Mouse (Mus musculus) intestine, embryonic 16.5 days (tissue): ENCODE measurements around the gene Dpep2nb. TPM values are rescaled to one million over a fixed set of nuclear protein-coding genes. Genes with fewer than 3 reads are reported as not detected.
"Not testable (repeated sequence)": the region's sequence is repeated elsewhere in the genome, so short reads cannot be mapped to it uniquely, and the experiment has no call there.

ENCODE experiments used
- ATAC-seq: fragments of 200-750 bp; cut with Nextera tagmentation; 2 replicates; pipeline ENCODE4 v1.8.0; 2017; ENCODE audit warnings: moderate TSS enrichment, moderate library complexity
- H3K27ac ChIP-seq: fragments of 300-500 bp; sonication (generic); 2 replicates; pipeline ENCODE4 v1.5.1; 2014; ENCODE audit warnings: mild to moderate bottlenecking, low read length
- H3K27me3 ChIP-seq: fragments of 300-500 bp; sonication (generic); replicated peaks from 2 replicates; pipeline ENCODE4 v1.6.1; 2014; ENCODE audit warnings: low read length, control low read depth, mixed read lengths; ENCODE audit not compliant: control insufficient read depth, insufficient read depth
- H3K36me3 ChIP-seq: fragments of 300-500 bp; sonication (generic); 2 replicates; pipeline ENCODE4 v1.6.1; 2014; ENCODE audit warnings: low read length, control low read depth; ENCODE audit not compliant: control insufficient read depth, insufficient read depth
- H3K4me1 ChIP-seq: fragments of 300-500 bp; sonication (generic); 2 replicates; pipeline ENCODE4 v1.6.1; 2014; ENCODE audit warnings: low read length, control low read depth, mixed read lengths; ENCODE audit not compliant: control insufficient read depth, insufficient read depth
- H3K4me2 ChIP-seq: fragments of 300-500 bp; sonication (generic); 2 replicates; pipeline ENCODE4 v1.6.1; 2014; ENCODE audit warnings: low read depth, low read length, control low read depth
- H3K4me3 ChIP-seq: fragments of 300-500 bp; sonication (generic); 2 replicates; pipeline ENCODE4 v1.5.1; 2014; ENCODE audit warnings: mild to moderate bottlenecking, low read length
- H3K9ac ChIP-seq: fragments of 300-500 bp; sonication (generic); 2 replicates; pipeline ENCODE4 v1.6.1; 2014; ENCODE audit warnings: low read depth, low read length
- H3K9me3 ChIP-seq: fragments of 300-500 bp; sonication (generic); 2 replicates; pipeline ENCODE4 v1.6.1; 2016; ENCODE audit warnings: low read length, control low read depth; ENCODE audit not compliant: control insufficient read depth
- WGBS: fragments of 180-500 bp; shearing (Covaris S2); extraction: QIAGEN DNeasy Blood & Tissue Kit; methylation state at CpG from one replicate; pipeline ENCODE4 v1.1.7; 2014; 5-methylcytosine and 5-hydroxymethylcytosine counted together
- polyA plus RNA-seq: library from polyadenylated mRNA; unstranded; fragments of >200 nt; fragmentation: Nextera tagmentation; extraction: Ambion mirVana; gene quantifications from 2 replicates; pipeline ENCODE4 v1.2.1, GENCODE M21; 2015

Gene Dpep2nb
- polyA plus RNA-seq, 1 experiment from 2014 or later = 0.12 TPM

DNA sequence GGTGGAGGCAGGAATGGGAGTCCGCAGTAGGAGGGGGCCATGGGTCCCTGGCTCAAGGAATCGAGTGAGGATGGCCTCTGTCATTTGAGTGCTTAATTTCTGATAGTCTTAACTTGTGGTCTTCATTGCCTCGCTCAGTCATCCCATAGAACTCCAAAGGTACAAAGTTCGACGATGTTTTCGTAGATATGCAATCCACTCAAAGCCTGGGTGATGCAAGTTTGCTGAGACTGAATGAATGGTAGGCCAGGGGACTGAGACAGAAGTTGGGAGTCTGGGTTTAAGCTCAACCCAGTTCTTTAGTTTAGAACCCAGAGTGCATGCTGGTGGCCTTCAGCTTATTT lies 5.8 kb upstream of the Dpep2nb start, which contains the start of gene Ddx28:
Gene Ddx28 (minus strand): TSS at position 240 of the 344 bp plus-strand sequence.
- no peaks in the 10 kb centered on the region for H3K9me3 ChIP-seq
- WGBS = 2% methylated on average over 6 of the region's 6 CpGs

DNA sequence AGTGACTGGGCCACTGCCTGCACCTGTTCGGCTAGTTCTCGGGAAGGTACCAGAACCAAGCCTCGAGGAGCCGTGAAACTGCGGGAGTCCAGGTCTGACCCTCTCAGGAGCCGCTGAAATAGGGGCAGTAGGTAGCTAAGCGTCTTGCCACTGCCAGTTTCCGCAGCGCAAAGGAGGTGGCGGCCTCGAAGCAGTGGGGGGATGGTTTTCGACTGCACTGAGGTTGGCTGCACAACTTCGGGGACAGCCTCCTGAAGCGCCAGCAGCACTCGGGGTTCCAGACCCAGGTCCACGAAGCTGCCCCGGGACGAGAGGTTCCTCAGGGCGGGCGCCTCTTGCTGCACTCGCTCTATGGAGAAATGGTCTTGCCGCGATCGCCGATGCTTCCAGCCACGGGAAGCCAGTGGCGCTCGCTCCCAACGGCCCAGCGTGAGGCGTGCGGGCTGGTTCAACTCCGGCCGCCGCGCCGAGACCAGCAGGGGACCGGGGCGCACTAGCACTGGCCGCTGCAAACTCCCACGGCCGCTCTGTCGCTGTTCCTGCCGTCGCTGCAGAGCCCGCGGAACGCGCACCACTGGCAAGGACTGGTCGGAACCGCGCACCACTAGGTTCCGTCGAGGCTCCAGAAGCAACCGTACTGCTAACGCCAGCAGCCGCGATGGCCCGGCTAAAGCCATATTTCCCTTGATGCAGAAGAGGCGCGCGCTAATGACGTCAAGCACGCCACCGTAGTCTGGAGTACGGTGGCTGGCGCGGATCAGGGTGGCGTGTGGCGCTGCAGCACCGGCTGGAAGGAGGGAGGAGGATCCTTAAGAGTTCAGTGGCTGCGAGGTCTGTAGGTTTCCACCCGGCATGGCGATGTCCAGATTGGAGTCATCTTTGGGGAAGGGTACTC lies 5.2 kb upstream of the Dpep2nb start:
- H3K36me3 ChIP-seq = no peaks in the 10 kb centered on the region; the same call in 1 of the 2 replicates
- ATAC-seq = peak; percentile 97
- peak overlapping the region; percentile 97 for H3K4me2 ChIP-seq
- H3K9ac ChIP-seq = peak overlapping the region; percentile 83
- H3K27me3 ChIP-seq = no peaks in the 10 kb centered on the region
- H3K27ac ChIP-seq = peak overlapping the region; percentile 45
- H3K4me1 ChIP-seq = peaks cover 14% of the 10 kb centered on the region
- H3K4me3 ChIP-seq = peak overlapping the region; percentile 68
- no peaks in the 10 kb centered on the region for H3K9me3 ChIP-seq
- WGBS = under 1% methylated on average over 74 of the region's 74 CpGs

More for the DNA sequence above, 5.8 kb upstream of the Dpep2nb start, which contains the start of gene Ddx28:
- Histone ChIP-seq H3K36me3 (no peaks in the 10 kb centered on the region; the same call in 1 of the 2 replicates), H3K27me3 (no peaks in the 10 kb centered on the region), H3K4me1 (peaks cover 14% of the 10 kb centered on the region), H3K4me3 (peak within 1 kb of the TSS; percentile 68), H3K4me2 (peak within 1 kb of the TSS; percentile 97), H3K27ac (peak within 1 kb of the TSS; percentile 45), H3K9ac (peak within 1 kb of the TSS; percentile 83)
- peak; percentile 57 for ATAC-seq

DNA sequence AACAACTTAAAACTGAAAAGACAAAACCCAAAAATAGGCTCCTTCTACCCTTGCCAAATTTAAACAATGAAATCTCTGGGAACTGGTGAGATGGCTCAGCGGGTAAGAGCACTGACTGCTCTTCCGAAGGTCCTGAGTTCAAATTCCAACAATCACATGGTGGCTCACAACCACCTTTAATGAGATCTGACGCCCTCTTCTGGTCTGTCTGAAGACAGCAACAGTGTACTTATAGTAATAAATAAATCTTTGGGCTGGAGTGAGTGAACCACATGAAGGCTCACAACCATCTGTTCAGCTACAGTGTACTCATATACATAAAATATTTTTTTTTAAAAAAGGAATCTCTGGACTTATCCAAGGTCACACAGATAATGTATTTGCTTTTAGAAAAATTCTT lies 2.1 kb upstream of the Dpep2nb start:
- not testable (repeated sequence) for H3K9me3 ChIP-seq, H3K4me2 ChIP-seq, H3K27ac ChIP-seq, H3K4me3 ChIP-seq, H3K27me3 ChIP-seq, ATAC-seq, H3K36me3 ChIP-seq, H3K9ac ChIP-seq
- 68% methylated on average over 3 of the region's 3 CpGs for WGBS
- H3K4me1 ChIP-seq = peaks cover 14% of the 10 kb centered on the region

DNA sequence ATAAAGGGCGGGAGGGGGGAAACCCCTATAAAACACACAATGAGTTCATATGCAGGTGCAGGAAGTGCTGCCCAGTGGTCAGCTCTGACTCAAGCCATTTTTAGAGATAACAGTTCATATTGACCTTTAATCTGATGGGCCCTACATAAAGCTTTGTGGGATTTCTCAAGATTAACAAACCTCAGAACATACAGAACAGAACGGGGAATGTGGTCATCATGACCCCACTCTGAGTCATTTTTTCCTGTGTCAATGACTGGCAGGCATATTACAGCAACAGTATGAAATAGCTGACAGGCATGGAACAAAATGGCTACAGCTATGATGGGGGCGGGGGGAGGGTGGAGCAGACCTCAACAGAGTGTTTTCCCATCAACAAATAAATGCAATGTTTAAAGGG lies 1.4 kb upstream of the Dpep2nb start:
- Histone ChIP-seq H3K27ac (no peak overlapping the region), H3K4me2 (no peak overlapping the region), H3K4me3 (no peak overlapping the region), H3K27me3 (no peaks in the 10 kb centered on the region), H3K9me3 (no peaks in the 10 kb centered on the region), H3K9ac (no peak overlapping the region), H3K36me3 (no peaks in the 10 kb centered on the region; the same call in 1 of the 2 replicates), H3K4me1 (peaks cover 14% of the 10 kb centered on the region)
- WGBS = 75% methylated on average over 3 of the region's 3 CpGs
- ATAC-seq = no peak

DNA sequence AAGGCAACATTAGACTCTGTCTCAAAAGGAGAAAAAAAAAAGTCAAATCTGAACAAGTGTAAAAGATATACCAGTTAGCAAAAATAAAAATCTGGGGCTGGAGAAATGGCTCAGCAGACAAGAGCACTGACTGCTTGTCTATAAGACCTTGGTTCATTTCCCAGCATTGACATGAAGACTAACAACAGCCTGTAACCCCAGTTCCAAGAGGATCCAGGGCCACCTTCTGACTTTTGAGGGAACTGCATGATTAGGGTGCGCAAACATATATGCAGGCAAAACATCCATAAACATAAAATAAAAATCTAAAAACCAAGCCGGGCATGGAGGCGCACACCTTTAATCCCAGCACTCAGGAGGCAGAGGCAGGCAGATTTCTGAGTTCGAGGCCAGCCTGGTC lies 638 bp upstream of the Dpep2nb start:
- Histone ChIP-seq H3K27me3 (no peaks in the 10 kb centered on the region), H3K36me3 (no peaks in the 10 kb centered on the region; the same call in 1 of the 2 replicates), H3K9ac (no peak overlapping the region), H3K4me2 (no peak overlapping the region), H3K9me3 (no peaks in the 10 kb centered on the region), H3K27ac (no peak overlapping the region), H3K4me3 (no peak overlapping the region), H3K4me1 (peaks cover 11% of the 10 kb centered on the region)
- whole genome bisulfite sequencing = 88% methylated on average over 4 of the region's 4 CpGs
- no peak for ATAC-seq

DNA sequence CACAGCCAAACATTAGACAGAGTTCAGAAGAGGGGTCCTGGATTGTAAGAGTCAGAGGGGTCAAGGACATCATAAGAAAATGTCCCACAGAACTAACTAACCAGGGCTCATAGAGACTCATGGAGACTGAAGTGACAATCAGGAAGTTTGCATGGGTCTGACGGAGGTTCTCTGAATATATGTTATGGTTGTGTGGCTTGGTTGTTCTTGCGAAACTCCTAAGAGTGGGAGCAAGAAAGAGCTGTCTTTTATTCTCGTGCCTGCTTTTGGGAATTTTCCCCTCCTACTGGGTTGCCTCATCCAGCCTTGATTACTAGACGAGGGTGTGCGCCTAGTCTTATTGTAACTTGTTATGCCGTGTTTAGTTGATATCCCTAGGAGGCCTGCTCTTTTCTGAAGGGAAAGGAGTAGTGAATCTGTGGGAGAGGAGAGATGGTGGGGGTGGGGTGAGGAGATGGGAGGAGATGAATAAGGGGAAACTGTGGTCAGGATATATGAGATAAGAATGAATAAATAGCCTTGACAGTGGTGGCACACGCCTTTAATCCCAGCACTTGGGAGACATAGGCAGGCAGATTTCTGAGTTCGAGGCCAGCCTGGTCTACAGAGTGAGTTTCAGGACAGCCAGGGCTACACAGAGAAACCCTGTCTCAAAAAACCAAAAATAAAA lies 1.1 kb downstream of the Dpep2nb start:
- H3K36me3 ChIP-seq = no peaks in the 10 kb centered on the region; the same call in 1 of the 2 replicates
- no peak overlapping the region for H3K4me2 ChIP-seq
- no peak overlapping the region for H3K9ac ChIP-seq
- ATAC-seq = no peak
- no peak overlapping the region for H3K4me3 ChIP-seq
- H3K27me3 ChIP-seq = no peaks in the 10 kb centered on the region
- H3K9me3 ChIP-seq = no peaks in the 10 kb centered on the region
- peaks cover 1% of the 10 kb centered on the region for H3K4me1 ChIP-seq
- 77% methylated on average over 8 of the region's 8 CpGs for WGBS
- no peak overlapping the region for H3K27ac ChIP-seq

DNA sequence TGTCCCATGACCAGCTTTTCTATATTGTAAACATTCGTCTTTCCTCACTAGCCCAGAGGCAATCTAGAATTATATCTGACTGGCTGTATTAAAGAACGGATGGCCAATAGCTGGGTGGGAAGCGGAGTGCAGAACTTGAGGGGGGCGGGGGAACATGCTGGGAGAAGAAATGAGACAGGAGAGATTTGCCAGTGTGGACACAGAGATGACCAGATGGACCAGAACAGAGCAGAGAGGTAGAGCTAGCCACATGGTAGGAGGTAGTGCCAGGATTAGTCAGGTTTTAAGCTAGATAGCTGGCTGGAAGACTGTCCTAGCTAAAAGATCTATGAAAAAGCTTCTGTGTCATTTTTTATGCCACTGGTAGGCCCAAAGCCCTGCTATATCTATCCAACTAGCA lies 3.9 kb downstream of the Dpep2nb start:
- Histone ChIP-seq H3K27ac (no peak overlapping the region), H3K36me3 (no peaks in the 10 kb centered on the region), H3K9me3 (no peaks in the 10 kb centered on the region), H3K4me1 (no peaks in the 10 kb centered on the region), H3K4me2 (no peak overlapping the region), H3K27me3 (no peaks in the 10 kb centered on the region), H3K9ac (no peak overlapping the region), H3K4me3 (no peak overlapping the region)
- WGBS = 83% methylated on average over 4 of the region's 4 CpGs
- no peak for ATAC-seq

DNA sequence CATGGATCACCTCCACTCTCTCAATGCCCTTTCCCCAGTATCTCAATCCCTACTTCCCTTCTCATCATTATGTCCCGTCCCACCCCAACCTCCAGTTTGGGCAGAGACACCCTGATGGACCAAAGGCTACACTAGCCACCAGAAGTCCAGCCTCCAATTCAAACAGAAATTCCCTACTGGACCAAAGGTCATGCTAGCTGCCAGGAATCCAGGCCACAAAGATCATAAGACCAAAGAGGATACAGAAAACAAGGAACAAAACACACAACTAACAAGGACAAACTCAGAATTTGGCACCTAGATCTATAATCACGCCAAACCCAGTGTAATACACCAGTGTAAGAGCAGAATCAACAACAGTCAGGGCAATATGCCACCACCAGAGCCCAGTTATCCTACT lies 6.8 kb downstream of the Dpep2nb start:
- Histone ChIP-seq H3K4me1 (no peaks in the 10 kb centered on the region), H3K4me3 (no peak overlapping the region), H3K9me3 (no peaks in the 10 kb centered on the region), H3K27me3 (no peaks in the 10 kb centered on the region), H3K9ac (no peak overlapping the region), H3K4me2 (no peak overlapping the region), H3K27ac (no peak overlapping the region), H3K36me3 (no peaks in the 10 kb centered on the region)
- ATAC-seq = no peak
- WGBS = 86% methylated on average over 2 of the region's 2 CpGs

DNA sequence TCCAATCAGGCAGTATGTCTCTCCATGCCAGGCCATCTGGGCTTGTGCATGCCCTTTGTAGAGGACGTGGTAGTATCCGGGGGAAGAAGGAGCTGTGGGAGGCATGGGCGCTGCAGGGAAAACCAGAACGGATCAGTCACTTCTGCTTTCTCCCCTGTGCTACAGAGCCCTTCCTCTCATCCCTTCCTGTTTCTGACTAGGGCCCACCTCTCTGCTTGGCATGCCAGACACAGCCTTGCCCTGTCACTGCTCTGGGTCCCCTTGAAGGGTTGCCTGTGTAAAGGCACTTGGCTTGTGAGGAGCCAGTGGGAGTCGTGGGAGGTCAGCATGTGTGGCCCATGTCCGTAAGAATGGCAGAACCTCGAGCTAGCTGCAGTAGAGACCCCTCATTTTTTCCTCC lies 9.4 kb downstream of the Dpep2nb start:
- Histone ChIP-seq H3K4me2 (no peak overlapping the region), H3K4me1 (peaks cover 2% of the 10 kb centered on the region; the same call in 1 of the 2 replicates), H3K27me3 (no peaks in the 10 kb centered on the region), H3K27ac (no peak overlapping the region), H3K4me3 (no peak overlapping the region), H3K36me3 (no peaks in the 10 kb centered on the region), H3K9ac (no peak overlapping the region), H3K9me3 (no peaks in the 10 kb centered on the region)
- no peak for ATAC-seq
- WGBS = 69% methylated on average over 7 of the region's 7 CpGs
